Mouse (Mus musculus): ENCODE measurements around the gene Rabl6. TPM values are rescaled to one million over a fixed set of nuclear protein-coding genes. Genes with fewer than 3 reads are reported as not detected.

Gene Rabl6
- polyA plus RNA-seq, 1 experiment from 2014 or later: 42.1 TPM

- peaks cover 0 to 7% of the 10 kb centered on the region in 2 experiments; a peak in 2 of 4 replicates for H3K4me1 ChIP-seq (ENCODE audit: control insufficient read depth in 2 of 2, insufficient read depth in 2 of 2, low read length in 2 of 2)
- WGBS: 71% methylated on average over 6 of the region's 6 CpGs
- H3K9ac ChIP-seq (ENCODE audit: low read length): no peak overlapping the region
- ATAC-seq (ENCODE audit: insufficient number of reproducible peaks, insufficient read depth, low FRiP score, low read depth): no peak
- no peak overlapping the region for H3K27ac ChIP-seq (replicated peaks in 1 of 2; ENCODE audit: control insufficient read depth in 1 of 2, insufficient read depth in 1 of 2, low read depth in 2 of 2, low read length in 2 of 2)
- H3K36me3 ChIP-seq (ENCODE audit: control insufficient read depth, insufficient read depth, low read length): no peaks in the 10 kb centered on the region
- H3K9me3 ChIP-seq (ENCODE audit: control insufficient read depth, low read length): no peaks in the 10 kb centered on the region
- H3K4me3 ChIP-seq (ENCODE audit: control insufficient read depth in 1 of 2, insufficient read depth in 1 of 2, low read depth in 1 of 2, low read length in 2 of 2): no peak overlapping the region
- no peak overlapping the region for H3K4me2 ChIP-seq (ENCODE audit: low read length)
- H3K27me3 ChIP-seq (ENCODE audit: control insufficient read depth, insufficient read depth, low read length): peaks cover 38% of the 10 kb centered on the region
Measured at GRCm38 (mm10) chr2:25620386-25620785, 12.1 kb upstream of the Rabl6 start.

- Histone ChIP-seq H3K27ac (replicated peaks in 1 of 2; ENCODE audit: control insufficient read depth in 1 of 2, insufficient read depth in 1 of 2, low read depth in 2 of 2, low read length in 2 of 2) (no peak within 1 kb of the TSS), H3K9me3 (ENCODE audit: control insufficient read depth, low read length) (no peaks in the 10 kb centered on the region), H3K9ac (ENCODE audit: low read length) (no peak within 1 kb of the TSS), H3K27me3 (ENCODE audit: control insufficient read depth, insufficient read depth, low read length) (peaks cover 56% of the 10 kb centered on the region), H3K36me3 (ENCODE audit: control insufficient read depth, insufficient read depth, low read length) (no peaks in the 10 kb centered on the region), H3K4me3 (ENCODE audit: control insufficient read depth in 1 of 2, insufficient read depth in 1 of 2, low read depth in 1 of 2, low read length in 2 of 2) (no peak within 1 kb of the TSS), H3K4me2 (ENCODE audit: low read length) (peak within 1 kb of the TSS; percentile 43; the same call in 1 of the 2 replicates), H3K4me1 (ENCODE audit: control insufficient read depth in 2 of 2, insufficient read depth in 2 of 2, low read length in 2 of 2) (peaks cover 0 to 7% of the 10 kb centered on the region in 2 experiments; a peak in 2 of 4 replicates)
- WGBS: 70% methylated on average over 3 of the region's 3 CpGs
- ATAC-seq (ENCODE audit: insufficient number of reproducible peaks, insufficient read depth, low FRiP score, low read depth): no peak
Measured at GRCm38 (mm10) chr2:25617578-25617977, 9.3 kb upstream of the Rabl6 start, which contains the start of gene Ccdc183. Gene Ccdc183, minus strand, starts transcription at chr2:25617678.

- Histone ChIP-seq H3K4me1 (ENCODE audit: control insufficient read depth in 2 of 2, insufficient read depth in 2 of 2, low read length in 2 of 2) (peaks cover 0 to 3% of the 10 kb centered on the region in 2 experiments; a peak in 2 of 4 replicates), H3K36me3 (ENCODE audit: control insufficient read depth, insufficient read depth, low read length) (no peaks in the 10 kb centered on the region), H3K4me2 (ENCODE audit: low read length) (peak overlapping the region; percentile 43), H3K27me3 (ENCODE audit: control insufficient read depth, insufficient read depth, low read length) (peaks cover 56% of the 10 kb centered on the region), H3K27ac (replicated peaks in 1 of 2; ENCODE audit: control insufficient read depth in 1 of 2, insufficient read depth in 1 of 2, low read depth in 2 of 2, low read length in 2 of 2) (no peak overlapping the region), H3K9me3 (ENCODE audit: control insufficient read depth, low read length) (no peaks in the 10 kb centered on the region), H3K4me3 (ENCODE audit: control insufficient read depth in 1 of 2, insufficient read depth in 1 of 2, low read depth in 1 of 2, low read length in 2 of 2) (0 out of 4 replicates have a peak overlapping the region, but pooled peaks of 1 of the 2 experiments have one; percentile 9), H3K9ac (ENCODE audit: low read length) (no peak overlapping the region)
- no peak for ATAC-seq (ENCODE audit: insufficient number of reproducible peaks, insufficient read depth, low FRiP score, low read depth)
- 13% methylated on average over 22 of the region's 22 CpGs for WGBS
Measured at GRCm38 (mm10) chr2:25616398-25616797, 8.1 kb upstream of the Rabl6 start.

- no peak for ATAC-seq (ENCODE audit: insufficient number of reproducible peaks, insufficient read depth, low FRiP score, low read depth)
- H3K36me3 ChIP-seq (ENCODE audit: control insufficient read depth, insufficient read depth, low read length): peaks cover 4% of the 10 kb centered on the region; the same call in 1 of the 2 replicates
- H3K4me2 ChIP-seq (ENCODE audit: low read length): peak overlapping the region; percentile 80
- 66% methylated on average over 10 of the region's 10 CpGs for WGBS
- H3K4me3 ChIP-seq (ENCODE audit: control insufficient read depth in 1 of 2, insufficient read depth in 1 of 2, low read depth in 1 of 2, low read length in 2 of 2): peak overlapping the region; percentile 86 to 100
- H3K4me1 ChIP-seq (ENCODE audit: control insufficient read depth in 2 of 2, insufficient read depth in 2 of 2, low read length in 2 of 2): peaks cover 7 to 16% of the 10 kb centered on the region in 2 experiments
- peak overlapping the region; percentile 25 to 92; a peak in 1 of 4 replicates for H3K27ac ChIP-seq (replicated peaks in 1 of 2; ENCODE audit: control insufficient read depth in 1 of 2, insufficient read depth in 1 of 2, low read depth in 2 of 2, low read length in 2 of 2)
- H3K9me3 ChIP-seq (ENCODE audit: control insufficient read depth, low read length): no peaks in the 10 kb centered on the region
- 0 out of 2 replicates have a peak, but pooled peaks cover 5% of the 10 kb centered on the region for H3K27me3 ChIP-seq (ENCODE audit: control insufficient read depth, insufficient read depth, low read length)
- H3K9ac ChIP-seq (ENCODE audit: low read length): peak overlapping the region; percentile 95; the same call in 1 of the 2 replicates
Measured at GRCm38 (mm10) chr2:25608671-25609070, 350 bp upstream of the Rabl6 start.

- no peak overlapping the region for H3K4me3 ChIP-seq (ENCODE audit: control insufficient read depth in 1 of 2, insufficient read depth in 1 of 2, low read depth in 1 of 2, low read length in 2 of 2)
- H3K27ac ChIP-seq (replicated peaks in 1 of 2; ENCODE audit: control insufficient read depth in 1 of 2, insufficient read depth in 1 of 2, low read depth in 2 of 2, low read length in 2 of 2): no peak overlapping the region
- no peak overlapping the region for H3K9ac ChIP-seq (ENCODE audit: low read length)
- H3K9me3 ChIP-seq (ENCODE audit: control insufficient read depth, low read length): no peaks in the 10 kb centered on the region
- 89% methylated on average over 5 of the region's 5 CpGs for WGBS
- H3K27me3 ChIP-seq (ENCODE audit: control insufficient read depth, insufficient read depth, low read length): no peaks in the 10 kb centered on the region
- H3K36me3 ChIP-seq (ENCODE audit: control insufficient read depth, insufficient read depth, low read length): peaks cover 66% of the 10 kb centered on the region
- no peak overlapping the region for H3K4me2 ChIP-seq (ENCODE audit: low read length)
- H3K4me1 ChIP-seq (ENCODE audit: control insufficient read depth in 2 of 2, insufficient read depth in 2 of 2, low read length in 2 of 2): peaks cover 6 to 23% of the 10 kb centered on the region in 2 experiments; a peak in 3 of 4 replicates
- no peak for ATAC-seq (ENCODE audit: insufficient number of reproducible peaks, insufficient read depth, low FRiP score, low read depth)
Measured at GRCm38 (mm10) chr2:25602526-25602925, 5.8 kb downstream of the Rabl6 start.

- H3K9ac ChIP-seq (ENCODE audit: low read length): no peak overlapping the region
- no peak overlapping the region for H3K27ac ChIP-seq (replicated peaks in 1 of 2; ENCODE audit: control insufficient read depth in 1 of 2, insufficient read depth in 1 of 2, low read depth in 2 of 2, low read length in 2 of 2)
- H3K4me2 ChIP-seq (ENCODE audit: low read length): no peak overlapping the region
- peaks cover 4 to 10% of the 10 kb centered on the region in 2 experiments; a peak in 2 of 4 replicates for H3K4me1 ChIP-seq (ENCODE audit: control insufficient read depth in 2 of 2, insufficient read depth in 2 of 2, low read length in 2 of 2)
- peaks cover 88% of the 10 kb centered on the region for H3K36me3 ChIP-seq (ENCODE audit: control insufficient read depth, insufficient read depth, low read length)
- no peak for ATAC-seq (ENCODE audit: insufficient number of reproducible peaks, insufficient read depth, low FRiP score, low read depth)
- H3K27me3 ChIP-seq (ENCODE audit: control insufficient read depth, insufficient read depth, low read length): no peaks in the 10 kb centered on the region
- no peaks in the 10 kb centered on the region for H3K9me3 ChIP-seq (ENCODE audit: control insufficient read depth, low read length)
- WGBS: 92% methylated on average over 2 of the region's 2 CpGs
- H3K4me3 ChIP-seq (ENCODE audit: control insufficient read depth in 1 of 2, insufficient read depth in 1 of 2, low read depth in 1 of 2, low read length in 2 of 2): no peak overlapping the region
Measured at GRCm38 (mm10) chr2:25600037-25600436, 8.3 kb downstream of the Rabl6 start.

GRCm38 (mm10) chr2:25598749-25599148 is 9.6 kb downstream of the Rabl6 start:
- ATAC-seq (ENCODE audit: insufficient number of reproducible peaks, insufficient read depth, low FRiP score, low read depth): no peak
- 83% methylated on average over 1 of the region's 1 CpGs for WGBS
- Histone ChIP-seq H3K36me3 (ENCODE audit: control insufficient read depth, insufficient read depth, low read length) (peaks cover 96% of the 10 kb centered on the region), H3K9ac (ENCODE audit: low read length) (no peak overlapping the region), H3K4me3 (ENCODE audit: control insufficient read depth in 1 of 2, insufficient read depth in 1 of 2, low read depth in 1 of 2, low read length in 2 of 2) (no peak overlapping the region), H3K9me3 (ENCODE audit: control insufficient read depth, low read length) (no peaks in the 10 kb centered on the region), H3K4me1 (ENCODE audit: control insufficient read depth in 2 of 2, insufficient read depth in 2 of 2, low read length in 2 of 2) (peaks cover 4 to 10% of the 10 kb centered on the region in 2 experiments; a peak in 2 of 4 replicates), H3K27ac (replicated peaks in 1 of 2; ENCODE audit: control insufficient read depth in 1 of 2, insufficient read depth in 1 of 2, low read depth in 2 of 2, low read length in 2 of 2) (no peak overlapping the region), H3K27me3 (ENCODE audit: control insufficient read depth, insufficient read depth, low read length) (no peaks in the 10 kb centered on the region), H3K4me2 (ENCODE audit: low read length) (no peak overlapping the region)
